Mouse (Mus musculus): Measurements from ENCODE around the gene Tyw5. TPM values are rescaled to one million over a fixed set of nuclear protein-coding genes. Genes with fewer than 3 reads are reported as not detected.

Tyw5 gene
- polyA plus RNA-seq, 1 experiment from 2014 or later: 15.8 TPM

DNA sequence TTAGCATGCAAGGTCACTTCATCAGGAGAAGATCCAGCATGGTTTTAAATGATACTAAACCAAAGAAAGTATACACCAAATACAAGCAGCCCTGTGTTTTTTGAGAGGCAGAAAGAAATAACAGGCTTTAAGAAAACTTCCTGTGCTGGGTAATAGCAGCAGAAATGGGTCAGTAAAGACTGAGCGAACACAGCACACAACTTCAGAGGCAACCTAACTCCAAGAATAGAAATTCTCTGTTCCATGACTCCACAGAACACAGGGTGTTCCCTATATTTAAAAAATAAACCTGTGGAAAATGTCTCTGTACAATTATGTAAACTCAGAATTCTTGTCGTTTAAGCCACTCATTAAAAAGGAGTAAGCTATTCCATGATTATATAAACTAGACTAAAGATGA is 6.0 kb downstream of the Tyw5 start:
- peaks cover 27% of the 10 kb centered on the region for H3K79me2 ChIP-seq (ENCODE audit: inconsistent target)
- no peak overlapping the region for H3K27ac ChIP-seq
- WGBS (ENCODE audit: missing documents): 100% methylated on average over 2 of the region's 2 CpGs
- peaks cover 18% of the 10 kb centered on the region for H3K36me3 ChIP-seq (ENCODE audit: inconsistent target)
- H3K4me3 ChIP-seq (ENCODE audit: inconsistent target): no peak overlapping the region

- Histone ChIP-seq H3K4me3 (ENCODE audit: inconsistent target) (no peak overlapping the region), H3K36me3 (ENCODE audit: inconsistent target) (peaks cover 23% of the 10 kb centered on the region), H3K27ac (no peak overlapping the region), H3K79me2 (ENCODE audit: inconsistent target) (peaks cover 21% of the 10 kb centered on the region)
- 100% methylated on average over 2 of the region's 2 CpGs for WGBS (ENCODE audit: missing documents)
Observed at GRCm38 (mm10) chr1:57400321-57400720, 6.6 kb downstream of the Tyw5 start.

DNA sequence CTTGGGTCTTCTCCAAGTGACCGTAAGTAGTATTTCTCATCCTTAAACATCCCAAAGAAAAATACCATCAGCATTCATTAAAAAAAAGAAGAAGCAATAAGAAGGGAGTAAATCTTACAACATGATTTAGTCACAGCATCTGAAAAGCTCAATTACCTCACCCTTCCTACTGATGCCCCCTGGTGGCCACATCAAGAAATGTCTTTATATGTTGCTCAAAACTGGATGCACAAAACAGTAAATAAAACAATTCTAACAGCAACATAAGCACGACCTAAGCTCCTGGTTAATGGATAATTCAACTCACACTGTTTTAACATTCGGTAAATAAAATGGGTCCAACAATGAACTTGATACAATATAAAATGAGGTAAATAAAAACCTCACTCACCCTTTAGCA is 12.8 kb downstream of the Tyw5 start:
- no peaks in the 10 kb centered on the region for H3K79me2 ChIP-seq (ENCODE audit: inconsistent target)
- no peak overlapping the region for H3K4me3 ChIP-seq (ENCODE audit: inconsistent target)
- peaks cover 29% of the 10 kb centered on the region for H3K36me3 ChIP-seq (ENCODE audit: inconsistent target)
- no peak overlapping the region for H3K27ac ChIP-seq
- WGBS (ENCODE audit: missing documents): 65% methylated on average over 3 of the region's 3 CpGs

- Histone ChIP-seq H3K79me2 (ENCODE audit: inconsistent target) (no peaks in the 10 kb centered on the region), H3K4me3 (ENCODE audit: inconsistent target) (no peak overlapping the region), H3K27ac (no peak overlapping the region), H3K36me3 (ENCODE audit: inconsistent target) (peaks cover 39% of the 10 kb centered on the region)
- 81% methylated on average over 4 of the region's 4 CpGs for WGBS (ENCODE audit: missing documents)
Observed at GRCm38 (mm10) chr1:57392417-57392816, 14.5 kb downstream of the Tyw5 start.

GRCm38 (mm10) chr1:57390993-57391790 is 15.7 kb downstream of the Tyw5 start:
- 93% methylated on average over 4 of the region's 4 CpGs for WGBS (ENCODE audit: missing documents)

DNA sequence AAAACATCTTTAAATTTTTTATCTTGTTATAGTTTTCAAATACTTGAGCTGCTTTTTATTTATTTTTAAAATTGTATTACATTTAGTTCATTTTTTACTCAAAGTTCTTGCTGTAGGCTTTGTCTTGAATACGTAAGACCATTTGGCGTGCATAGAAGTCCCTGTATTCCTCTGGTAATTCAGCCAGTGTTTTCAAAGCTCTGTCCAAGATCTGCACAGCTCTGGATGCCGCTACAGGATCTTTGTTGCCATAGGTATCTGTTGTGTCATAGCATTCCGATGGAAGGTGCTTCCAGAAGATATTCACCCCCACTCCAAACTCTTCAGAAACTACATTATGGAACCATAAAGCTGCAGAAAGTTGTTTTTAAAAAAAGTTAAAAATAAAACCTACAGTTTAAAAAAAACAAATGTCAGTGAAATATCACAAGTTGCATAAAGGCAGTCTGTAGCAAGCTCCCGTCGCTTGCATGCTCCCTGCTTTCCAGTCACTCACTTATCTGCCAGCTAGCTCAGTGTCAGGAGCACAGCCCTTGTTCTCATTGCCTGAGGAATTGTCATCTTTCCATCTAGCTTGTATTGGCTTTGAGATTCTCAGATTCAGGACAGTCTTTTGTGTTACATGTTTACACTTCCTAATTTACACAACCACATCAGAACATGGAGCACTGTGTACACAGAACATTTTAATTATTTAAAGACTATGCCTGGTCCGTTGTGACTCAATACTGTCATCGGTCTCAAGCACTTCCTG is 18.3 kb downstream of the Tyw5 start:
- peaks cover 29% of the 10 kb centered on the region for H3K36me3 ChIP-seq (ENCODE audit: inconsistent target)
- WGBS (ENCODE audit: missing documents): 90% methylated on average over 8 of the region's 8 CpGs
- no peak overlapping the region for H3K4me3 ChIP-seq (ENCODE audit: inconsistent target)
- H3K27ac ChIP-seq: no peak overlapping the region
- H3K79me2 ChIP-seq (ENCODE audit: inconsistent target): no peaks in the 10 kb centered on the region

More at GRCm38 (mm10) chr1:57390993-57391790, 15.7 kb downstream of the Tyw5 start:
- no peaks in the 10 kb centered on the region for H3K79me2 ChIP-seq (ENCODE audit: inconsistent target)
- no peak overlapping the region for H3K27ac ChIP-seq
- no peak overlapping the region for H3K4me3 ChIP-seq (ENCODE audit: inconsistent target)
- peaks cover 36% of the 10 kb centered on the region for H3K36me3 ChIP-seq (ENCODE audit: inconsistent target)

DNA sequence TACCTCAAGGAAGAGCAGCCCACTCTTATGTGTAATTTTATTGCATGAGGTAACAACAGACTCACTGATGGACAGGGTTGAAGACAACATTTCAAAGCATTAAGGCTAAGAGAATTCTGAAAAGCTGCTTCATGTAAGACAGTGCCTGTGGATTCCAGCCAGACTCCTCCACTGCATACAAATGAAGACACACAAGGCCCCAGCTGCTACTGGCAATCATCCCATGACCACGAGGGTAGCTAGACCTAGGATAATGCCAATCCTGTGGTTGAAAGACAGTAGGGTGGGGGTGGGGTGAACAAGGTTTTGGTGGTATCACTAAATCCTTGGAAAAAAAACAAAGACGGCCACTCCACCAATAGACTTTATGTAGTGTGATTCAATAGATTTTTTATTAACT is 19.0 kb downstream of the Tyw5 start:
- H3K4me3 ChIP-seq (ENCODE audit: inconsistent target): no peak overlapping the region
- H3K27ac ChIP-seq: no peak overlapping the region
- peaks cover 29% of the 10 kb centered on the region for H3K36me3 ChIP-seq (ENCODE audit: inconsistent target)
- no peaks in the 10 kb centered on the region for H3K79me2 ChIP-seq (ENCODE audit: inconsistent target)
- 63% methylated on average over 2 of the region's 2 CpGs for whole genome bisulfite sequencing (ENCODE audit: missing documents)

DNA sequence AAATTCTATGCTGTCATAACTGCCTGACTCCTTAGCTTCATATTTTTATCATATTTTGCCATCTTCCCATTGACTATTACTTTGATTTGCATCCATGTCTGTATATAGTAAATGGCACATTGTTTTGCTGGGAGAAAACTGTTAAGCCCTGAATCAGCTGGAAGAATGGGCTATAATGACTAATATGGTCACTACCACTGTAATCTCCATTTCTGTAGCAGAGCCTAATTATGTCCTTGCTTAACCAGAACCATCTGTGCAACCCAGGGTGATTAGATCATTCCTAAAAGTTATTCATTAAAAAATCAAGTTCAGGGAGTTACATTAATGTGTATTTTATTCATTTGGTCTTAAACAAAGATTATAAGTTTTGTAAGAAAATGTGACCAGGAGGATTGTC is 20.4 kb downstream of the Tyw5 start:
- H3K27ac ChIP-seq: no peak overlapping the region
- H3K79me2 ChIP-seq (ENCODE audit: inconsistent target): peaks cover 6% of the 10 kb centered on the region; the same call in 1 of the 2 replicates
- no peak overlapping the region for H3K4me3 ChIP-seq (ENCODE audit: inconsistent target)
- peaks cover 29% of the 10 kb centered on the region for H3K36me3 ChIP-seq (ENCODE audit: inconsistent target)

DNA sequence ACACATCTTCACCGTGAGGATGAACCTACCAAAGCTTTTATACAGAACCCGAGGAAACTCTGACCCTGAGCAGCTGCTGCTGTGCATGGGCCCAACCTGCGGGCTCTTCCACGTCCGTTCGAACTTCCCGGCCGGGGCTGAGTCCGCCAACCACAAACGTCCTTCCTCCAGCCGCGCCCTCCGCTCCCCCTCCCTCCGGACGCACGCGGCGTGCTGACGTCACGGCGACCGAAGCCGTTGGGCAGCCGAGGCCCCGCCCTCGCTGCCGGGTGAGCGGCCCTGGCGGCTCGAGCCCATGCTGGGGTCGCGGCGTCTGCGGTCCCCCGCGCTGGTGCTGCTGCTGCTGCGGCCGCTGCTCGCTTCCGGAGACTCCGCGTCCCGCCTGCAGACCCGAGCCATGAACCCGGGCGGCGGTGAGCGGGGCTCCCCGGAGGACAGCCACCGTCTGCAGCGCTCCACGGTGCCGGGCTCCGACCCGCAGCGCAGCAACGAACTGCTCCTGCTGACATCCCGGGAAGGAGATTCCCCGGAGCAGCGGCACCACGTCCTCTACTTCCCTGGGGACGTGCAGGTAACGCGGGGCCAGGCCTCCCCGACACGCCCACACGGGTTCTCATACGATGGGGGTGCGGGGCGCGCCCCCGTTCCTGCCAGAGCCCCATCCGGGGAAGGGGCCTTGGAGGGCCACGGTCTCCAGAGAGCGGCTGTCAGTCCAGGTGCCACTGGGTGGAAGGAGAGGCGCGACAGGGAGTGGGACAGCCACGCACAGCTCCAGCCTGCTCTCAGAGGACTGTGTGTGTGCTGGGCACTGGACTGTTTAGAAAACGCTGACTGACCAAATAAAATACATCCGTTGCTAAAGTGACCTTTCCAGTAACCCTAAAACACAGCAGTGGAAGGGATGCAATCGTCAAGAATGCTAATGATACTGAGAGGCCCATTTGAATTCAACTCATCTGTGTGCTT is 29.2 kb downstream of the Tyw5 start, which contains the start of gene 1700066M21Rik:
1700066M21Rik (plus strand) TSS at position 245 of the 966 bp plus-strand sequence.
- H3K27ac ChIP-seq: peak within 1 kb of the TSS; percentile 22; the same call in 1 of the 2 replicates
- peak within 1 kb of the TSS; percentile 62 for H3K4me3 ChIP-seq (ENCODE audit: inconsistent target)
- WGBS (ENCODE audit: missing documents): under 1% methylated on average over 59 of the region's 81 CpGs

GRCm38 (mm10) chr1:57376806-57377205 is 30.1 kb downstream of the Tyw5 start:
- Histone ChIP-seq H3K36me3 (ENCODE audit: inconsistent target) (no peaks in the 10 kb centered on the region), H3K27ac (no peak overlapping the region), H3K79me2 (ENCODE audit: inconsistent target) (peaks cover 15% of the 10 kb centered on the region; the same call in 1 of the 2 replicates), H3K4me3 (ENCODE audit: inconsistent target) (peak overlapping the region; percentile 22; the same call in 1 of the 2 replicates)
- 61% methylated on average over 6 of the region's 6 CpGs for WGBS (ENCODE audit: missing documents)

More for the DNA sequence above, 29.2 kb downstream of the Tyw5 start, which contains the start of gene 1700066M21Rik:
- no peaks in the 10 kb centered on the region for H3K36me3 ChIP-seq (ENCODE audit: inconsistent target)
- H3K79me2 ChIP-seq (ENCODE audit: inconsistent target): peaks cover 20% of the 10 kb centered on the region; the same call in 1 of the 2 replicates

GRCm38 (mm10) chr1:57375276-57375675 is 31.6 kb downstream of the Tyw5 start:
- Histone ChIP-seq H3K4me3 (ENCODE audit: inconsistent target) (no peak overlapping the region), H3K79me2 (ENCODE audit: inconsistent target) (peaks cover 15% of the 10 kb centered on the region; the same call in 1 of the 2 replicates), H3K36me3 (ENCODE audit: inconsistent target) (no peaks in the 10 kb centered on the region), H3K27ac (no peak overlapping the region)
- 96% methylated on average over 2 of the region's 2 CpGs for WGBS (ENCODE audit: missing documents)

DNA sequence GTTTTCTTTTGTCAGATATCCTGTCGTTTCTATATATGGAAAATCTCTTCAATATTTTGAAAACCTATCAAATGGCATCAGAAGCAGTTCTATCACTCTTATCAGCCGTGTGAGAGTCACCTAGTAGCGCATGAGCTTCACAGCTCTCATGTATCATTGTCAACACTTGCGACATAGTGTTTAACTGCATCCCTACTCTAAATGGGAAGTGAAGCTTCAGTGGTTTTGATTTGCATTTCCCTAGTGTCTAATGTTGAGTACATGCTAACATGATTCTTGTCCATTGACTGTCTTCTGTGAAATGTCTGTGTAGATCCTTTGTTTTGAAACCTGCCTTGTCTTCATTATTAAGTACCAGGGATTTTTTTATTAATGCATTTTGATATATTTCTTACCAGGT is 36.5 kb downstream of the Tyw5 start:
- H3K27ac ChIP-seq: no peak overlapping the region
- H3K4me3 ChIP-seq (ENCODE audit: inconsistent target): no peak overlapping the region
- H3K79me2 ChIP-seq (ENCODE audit: inconsistent target): no peaks in the 10 kb centered on the region
- no peaks in the 10 kb centered on the region for H3K36me3 ChIP-seq (ENCODE audit: inconsistent target)
- 24% methylated on average over 4 of the region's 4 CpGs for WGBS (ENCODE audit: missing documents)

- no peaks in the 10 kb centered on the region for H3K36me3 ChIP-seq (ENCODE audit: inconsistent target)
- H3K4me3 ChIP-seq (ENCODE audit: inconsistent target): no peak overlapping the region
- no peak overlapping the region for H3K27ac ChIP-seq
- WGBS (ENCODE audit: missing documents): 91% methylated on average over 4 of the region's 4 CpGs
- no peaks in the 10 kb centered on the region for H3K79me2 ChIP-seq (ENCODE audit: inconsistent target)
Observed at GRCm38 (mm10) chr1:57369111-57369510, 37.8 kb downstream of the Tyw5 start.

DNA sequence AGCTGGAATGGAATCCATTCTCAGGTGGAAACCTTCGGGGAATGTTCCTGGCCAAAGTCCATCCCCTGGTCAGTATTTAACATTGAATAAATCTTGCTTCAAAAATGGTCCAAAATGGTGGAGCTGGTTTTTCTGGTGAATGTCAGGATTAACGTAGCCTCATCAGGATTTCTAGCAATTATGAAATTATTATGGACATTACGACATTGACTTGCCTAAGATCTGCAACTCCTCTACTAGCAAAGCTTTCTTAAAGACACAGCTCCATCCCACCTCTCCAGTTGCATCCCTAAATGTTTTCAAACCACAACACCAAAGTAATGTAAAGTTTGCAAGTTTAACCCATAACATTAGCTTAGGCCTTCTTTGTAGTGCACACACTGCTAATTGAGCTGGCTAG is 39.5 kb downstream of the Tyw5 start:
- H3K79me2 ChIP-seq (ENCODE audit: inconsistent target): no peaks in the 10 kb centered on the region
- H3K4me3 ChIP-seq (ENCODE audit: inconsistent target): no peak overlapping the region
- no peak overlapping the region for H3K27ac ChIP-seq
- H3K36me3 ChIP-seq (ENCODE audit: inconsistent target): no peaks in the 10 kb centered on the region
- 55% methylated on average over 3 of the region's 3 CpGs for WGBS (ENCODE audit: missing documents)
